Mouse (Mus musculus): ENCODE measurements around the gene Apobec3. TPM values are rescaled to one million over a fixed set of nuclear protein-coding genes. Genes with fewer than 3 reads are reported as not detected.
"Not testable (repeated sequence)": the region's sequence is repeated elsewhere in the genome, so short reads cannot be mapped to it uniquely, and the experiment has no call there.

The Apobec3 gene
- total RNA-seq, 2 experiments from 2014 or later = 1.6 to 2.3 TPM

DNA sequence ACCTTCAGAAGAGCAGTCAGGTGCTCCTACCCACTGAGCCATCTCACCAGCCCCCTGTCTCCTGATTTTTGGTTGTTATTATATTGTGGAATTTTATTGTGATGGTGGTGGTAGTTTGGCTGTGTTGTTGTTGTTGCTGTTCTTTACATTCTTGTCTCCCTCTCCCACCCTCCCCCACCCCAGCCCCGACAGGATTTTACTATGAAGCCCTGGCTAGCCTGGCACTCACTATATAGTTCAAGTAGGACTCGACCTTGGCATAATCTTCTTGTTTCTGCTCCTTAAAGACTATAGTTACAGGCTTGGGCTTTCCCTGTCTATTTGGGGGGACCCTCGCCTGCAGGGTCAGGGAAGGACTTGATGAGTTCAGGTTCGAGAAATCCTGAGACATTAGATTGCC, 2.9 kb downstream of the Apobec3 start:
- DNase-seq (ENCODE audit: low spot score) = no peak

DNA sequence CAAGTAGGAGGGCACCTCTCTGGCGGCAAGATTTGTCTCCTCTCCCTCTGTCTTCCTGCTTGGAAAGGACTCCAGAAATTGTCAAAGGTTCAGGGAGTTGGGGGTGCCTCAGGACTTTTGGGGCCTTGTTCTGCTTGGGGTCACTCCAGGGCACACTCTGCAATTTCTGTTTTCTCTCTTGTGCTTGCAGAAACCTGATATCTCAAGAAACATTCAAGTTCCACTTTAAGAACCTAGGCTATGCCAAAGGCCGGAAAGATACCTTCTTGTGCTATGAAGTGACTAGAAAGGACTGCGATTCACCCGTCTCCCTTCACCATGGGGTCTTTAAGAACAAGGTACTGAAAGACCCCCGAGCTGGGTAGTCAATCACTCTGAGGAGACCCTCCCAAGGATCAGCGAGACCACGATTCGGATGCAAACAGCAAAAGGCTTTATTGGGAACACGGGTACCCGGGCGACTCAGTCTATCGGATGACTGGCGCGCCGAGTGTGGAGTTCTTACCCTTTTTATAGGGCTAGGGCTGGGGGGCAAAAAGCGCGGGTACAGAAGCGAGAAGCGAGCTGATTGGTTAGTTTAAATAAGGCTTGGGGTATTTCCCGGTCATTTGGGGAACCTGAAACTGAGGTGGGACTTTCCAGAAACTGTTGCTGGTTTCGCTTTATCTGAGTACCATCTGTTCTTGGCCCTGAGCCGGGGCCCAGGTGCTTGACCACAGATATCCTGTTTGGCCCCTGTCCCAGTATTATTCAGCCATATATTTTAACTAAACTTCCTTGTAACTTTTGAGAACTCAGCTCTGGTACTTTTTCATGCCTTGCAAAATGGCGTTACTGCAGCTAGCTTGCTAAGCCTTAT, 4.0 kb downstream of the Apobec3 start:
- DNase-seq (ENCODE audit: low spot score) = not testable (repeated sequence)

DNA sequence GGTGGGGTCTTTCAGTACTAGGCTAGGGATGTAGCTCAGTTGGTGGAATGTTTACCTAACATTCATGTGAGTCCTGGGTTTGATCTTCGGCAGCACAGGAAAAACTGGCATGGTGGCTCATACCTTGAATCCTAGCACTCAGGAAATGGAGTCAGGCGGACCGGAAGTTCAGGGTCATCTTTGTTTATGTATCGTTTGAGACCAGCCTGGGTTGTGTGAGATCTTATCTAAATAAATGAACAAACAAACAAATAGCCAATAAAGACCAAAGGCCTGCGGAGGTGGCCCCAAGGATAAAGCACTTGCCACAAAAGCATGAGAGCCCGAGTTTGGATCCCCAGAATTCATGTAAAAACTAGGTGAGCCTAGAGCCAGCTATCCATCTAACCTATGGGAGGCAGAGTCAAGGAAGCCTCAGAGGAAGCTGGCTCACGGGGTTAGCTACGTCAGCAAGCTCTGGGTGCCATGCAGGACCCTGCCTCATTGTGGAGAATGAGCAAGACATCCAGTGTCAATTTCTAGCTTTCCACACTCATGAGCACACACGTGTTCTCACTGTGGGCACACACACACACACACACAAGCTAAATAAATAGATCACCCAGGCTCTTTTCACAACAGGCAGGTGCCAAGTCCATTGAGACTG, 4.7 kb downstream of the Apobec3 start:
- DNase-seq (ENCODE audit: low spot score) = no peak

DNA sequence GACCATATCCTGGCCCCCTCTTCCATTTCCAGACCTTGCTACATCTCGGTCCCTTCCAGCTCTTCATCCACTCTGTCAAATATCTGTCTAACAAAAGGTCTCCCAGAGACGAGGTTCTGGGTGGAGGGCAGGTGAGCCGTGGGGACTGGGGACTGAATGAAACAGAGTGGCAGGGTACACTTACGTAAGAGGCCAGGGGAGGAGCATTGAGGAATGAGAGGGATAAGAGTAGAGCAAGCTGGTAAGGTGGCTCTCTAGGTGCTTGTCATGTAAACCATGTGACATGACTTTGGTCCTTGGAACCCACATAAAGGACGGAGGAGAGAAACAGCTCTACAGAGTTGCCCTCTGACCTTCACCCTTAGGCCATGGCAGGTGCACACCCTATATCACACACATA, 7.5 kb downstream of the Apobec3 start:
- DNase-seq (ENCODE audit: low spot score) = no peak

DNA sequence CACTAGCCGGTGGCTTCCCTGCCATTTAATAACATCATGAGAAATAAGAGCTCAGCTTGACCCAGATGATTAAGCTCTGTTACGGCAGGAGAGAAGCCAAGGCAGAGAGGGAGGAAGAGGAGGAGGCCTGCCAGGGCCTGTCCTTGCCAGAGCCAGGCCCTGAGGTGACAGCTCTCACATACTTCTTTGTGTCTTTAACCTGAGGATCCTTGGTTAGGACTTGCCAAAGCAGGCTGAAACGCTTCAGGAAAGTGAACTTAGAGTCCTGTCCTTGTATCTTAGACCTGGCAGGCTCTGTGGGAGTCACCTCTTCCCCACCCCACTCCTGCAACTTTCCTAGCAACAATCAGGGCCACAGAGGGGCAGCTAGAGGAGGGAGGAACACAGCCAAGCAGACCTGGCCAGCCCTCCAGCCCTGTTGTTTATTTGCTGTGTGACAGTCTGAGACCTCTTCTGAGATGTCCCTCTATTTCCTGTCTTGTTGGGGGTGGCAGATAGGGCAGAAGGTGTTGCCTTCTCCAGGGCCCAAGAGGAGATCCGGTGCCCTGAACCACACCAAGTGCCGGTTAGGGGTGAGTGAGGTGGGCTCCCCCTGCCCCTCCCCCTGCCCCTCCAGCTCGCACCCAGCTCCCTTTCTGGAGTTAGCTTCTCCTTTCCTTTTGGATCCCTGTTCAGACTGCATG, 8.5 kb downstream of the Apobec3 start:
- DNase-seq (ENCODE audit: low spot score) = no peak

DNA sequence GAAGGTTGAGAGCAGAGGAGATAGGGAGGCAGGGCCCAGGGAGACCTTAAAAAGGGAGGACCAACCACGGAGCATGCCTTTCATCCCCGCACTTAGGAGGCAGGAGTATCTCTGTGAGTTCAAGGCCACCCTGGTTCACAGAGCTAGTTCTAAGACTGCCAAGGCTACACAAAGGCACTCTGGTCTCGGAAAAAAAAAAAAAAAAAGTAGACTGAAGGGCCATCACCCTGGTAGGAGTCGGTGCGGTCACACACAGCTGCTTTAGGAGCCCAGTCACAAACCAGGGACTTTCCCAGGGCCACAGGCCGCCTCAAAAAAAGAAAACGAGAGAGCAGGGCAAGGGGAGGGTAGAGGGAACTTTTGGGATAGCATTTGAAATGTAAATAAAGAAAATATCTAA, 9.3 kb downstream of the Apobec3 start:
- no peak for DNase-seq (ENCODE audit: low spot score)

DNA sequence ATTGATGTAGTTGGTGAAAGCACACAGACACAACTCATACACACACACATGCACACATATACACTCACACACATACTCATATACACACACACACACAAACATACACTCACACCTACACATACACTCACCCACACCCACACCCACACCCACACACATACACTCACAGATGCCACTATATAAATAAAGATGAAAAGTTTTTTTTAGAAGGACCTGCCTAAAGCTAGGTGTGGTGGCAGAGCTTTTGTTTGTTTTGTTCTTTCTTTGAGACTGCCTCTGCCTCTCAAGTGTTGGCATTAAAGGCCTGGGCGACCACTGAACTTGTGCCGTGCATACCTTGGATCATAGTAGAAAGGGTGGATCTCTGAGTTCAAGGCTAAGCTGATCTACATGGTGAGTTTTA, 9.9 kb downstream of the Apobec3 start:
- DNase-seq (ENCODE audit: low spot score) = no peak

DNA sequence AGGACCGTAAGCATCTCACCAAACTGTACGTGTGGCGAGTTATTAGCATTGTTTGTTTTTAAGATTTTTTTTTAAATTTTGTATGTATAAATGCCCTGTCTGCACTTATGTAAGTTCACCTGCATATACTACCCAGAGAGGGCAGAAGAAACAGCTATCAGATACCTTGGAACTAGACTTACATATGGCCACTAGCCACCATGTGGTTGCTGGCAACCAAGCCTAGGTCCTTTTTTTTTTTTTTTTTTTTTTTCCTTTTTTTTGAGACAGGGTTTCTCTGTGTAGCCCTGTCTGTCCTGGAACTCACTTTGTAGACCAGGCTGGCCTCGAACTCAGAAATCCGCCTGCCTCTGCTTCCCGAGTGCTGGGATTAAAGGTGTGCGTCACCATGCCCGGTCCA, 11.6 kb downstream of the Apobec3 start:
- not testable (repeated sequence) for DNase-seq (ENCODE audit: low spot score)

DNA sequence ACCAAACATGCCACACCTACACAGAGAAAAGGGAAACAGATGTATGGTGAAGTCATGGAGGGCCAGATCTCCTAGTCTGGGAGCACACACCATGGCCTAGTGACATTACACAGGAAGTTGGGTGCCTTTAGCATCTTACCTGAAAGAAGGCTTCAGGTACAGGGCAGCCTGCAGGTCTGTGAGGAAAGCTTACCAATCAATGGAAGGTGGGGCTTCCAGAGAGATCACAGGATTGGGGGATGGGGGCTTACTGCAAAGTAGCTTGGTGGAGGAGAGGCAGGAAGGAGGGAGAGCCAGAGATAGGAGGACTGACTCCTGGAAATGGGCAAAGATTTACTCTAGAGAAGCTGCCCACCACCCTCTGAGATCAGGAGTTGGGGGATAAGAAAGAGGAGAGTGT, 12.5 kb downstream of the Apobec3 start:
- DNase-seq (ENCODE audit: low spot score) = no peak

DNA sequence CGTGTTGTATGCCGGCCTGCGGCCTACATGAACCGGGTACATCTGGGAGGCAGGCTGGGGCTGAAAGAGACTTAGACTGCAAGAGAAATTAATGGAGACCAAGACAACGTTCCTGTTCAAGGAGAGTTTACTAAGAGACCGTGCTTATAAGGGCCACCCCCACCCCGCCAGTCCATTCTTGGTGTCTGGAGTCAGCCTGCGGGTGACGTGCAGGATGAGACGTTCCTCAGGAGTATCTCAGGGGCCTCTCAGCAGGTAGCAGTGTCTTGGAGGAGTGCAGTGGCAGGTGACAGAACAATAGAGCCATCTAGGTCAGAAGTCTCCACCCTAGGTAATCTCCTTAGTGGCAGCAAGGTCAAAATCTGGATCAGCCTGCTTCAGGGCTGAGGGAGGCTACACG, 13.2 kb downstream of the Apobec3 start:
- not testable (repeated sequence) for DNase-seq (ENCODE audit: low spot score)

DNA sequence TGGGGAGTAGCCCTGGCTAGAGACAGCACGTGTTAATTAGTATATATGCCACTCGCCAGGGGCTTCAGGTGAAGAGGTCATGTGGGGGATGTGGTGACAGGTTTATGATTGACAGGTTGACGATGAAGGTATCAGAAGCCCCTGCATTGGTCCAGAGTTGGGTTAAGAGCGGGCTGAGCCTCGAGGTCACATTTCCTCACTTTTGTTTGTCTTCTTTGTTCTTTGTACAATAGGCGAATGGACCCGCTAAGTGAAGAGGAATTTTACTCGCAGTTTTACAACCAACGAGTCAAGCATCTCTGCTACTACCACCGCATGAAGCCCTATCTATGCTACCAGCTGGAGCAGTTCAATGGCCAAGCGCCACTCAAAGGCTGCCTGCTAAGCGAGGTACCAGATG, 13.8 kb downstream of the Apobec3 start:
- no peak for DNase-seq (ENCODE audit: low spot score)

DNA sequence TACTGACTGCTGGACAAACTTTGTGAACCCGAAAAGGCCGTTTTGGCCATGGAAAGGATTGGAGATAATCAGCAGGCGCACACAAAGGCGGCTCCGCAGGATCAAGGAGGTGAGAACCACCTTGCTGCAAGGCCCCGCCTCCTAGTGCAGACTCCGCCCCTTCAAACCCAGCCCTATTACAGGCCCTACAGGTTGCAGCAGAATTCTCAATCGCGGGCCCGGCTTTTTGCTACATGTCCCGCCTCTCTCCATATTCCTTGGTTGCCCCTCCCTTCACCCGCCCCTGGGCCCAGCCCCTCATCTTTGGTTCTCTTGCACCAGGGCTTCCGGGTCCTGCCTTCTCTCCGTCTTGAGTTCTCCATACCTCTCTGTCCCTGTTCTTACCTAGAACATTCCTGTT, 15.4 kb downstream of the Apobec3 start:
- no peak for DNase-seq (ENCODE audit: low spot score)

DNA sequence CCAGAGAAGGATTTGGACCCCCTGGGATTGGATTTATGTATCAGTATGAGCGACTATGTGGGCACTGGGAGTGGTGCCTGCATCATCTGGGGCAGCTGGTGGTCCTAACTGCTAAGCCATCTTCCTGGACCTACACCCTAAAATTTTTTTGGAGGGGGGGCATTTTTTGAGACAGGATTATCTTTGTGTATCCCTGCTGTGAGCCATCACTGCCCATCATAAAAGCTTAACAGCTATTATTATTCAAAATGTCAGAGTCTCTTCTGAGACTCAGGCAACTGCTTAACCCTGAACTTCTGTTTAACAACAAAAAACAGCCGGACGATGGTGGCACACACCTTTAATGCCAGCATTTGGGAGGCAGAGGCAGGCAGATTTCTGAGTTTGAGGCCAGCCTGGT, 17.5 kb downstream of the Apobec3 start:
- DNase-seq (ENCODE audit: low spot score) = not testable (repeated sequence)

DNA sequence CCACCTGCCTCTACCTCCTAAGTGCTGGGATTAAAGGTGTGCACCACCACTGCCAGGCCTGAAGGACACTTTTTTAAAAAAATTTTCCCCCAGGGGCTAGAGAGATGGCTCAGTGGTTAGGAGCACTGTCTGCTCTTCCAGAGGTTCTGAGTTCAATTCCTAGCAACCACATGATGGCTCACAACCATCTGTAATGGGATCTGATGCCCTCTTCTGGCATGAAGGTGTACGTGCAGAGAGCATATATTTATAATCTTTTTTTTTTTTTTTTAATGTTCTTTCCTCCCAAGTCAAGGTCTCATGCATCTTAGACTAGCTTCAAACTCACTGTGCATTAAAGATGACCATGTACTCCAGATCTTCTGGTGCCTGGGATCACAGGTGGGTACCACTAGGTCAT, 19.4 kb downstream of the Apobec3 start:
- DNase-seq (ENCODE audit: low spot score) = not testable (repeated sequence)

DNA sequence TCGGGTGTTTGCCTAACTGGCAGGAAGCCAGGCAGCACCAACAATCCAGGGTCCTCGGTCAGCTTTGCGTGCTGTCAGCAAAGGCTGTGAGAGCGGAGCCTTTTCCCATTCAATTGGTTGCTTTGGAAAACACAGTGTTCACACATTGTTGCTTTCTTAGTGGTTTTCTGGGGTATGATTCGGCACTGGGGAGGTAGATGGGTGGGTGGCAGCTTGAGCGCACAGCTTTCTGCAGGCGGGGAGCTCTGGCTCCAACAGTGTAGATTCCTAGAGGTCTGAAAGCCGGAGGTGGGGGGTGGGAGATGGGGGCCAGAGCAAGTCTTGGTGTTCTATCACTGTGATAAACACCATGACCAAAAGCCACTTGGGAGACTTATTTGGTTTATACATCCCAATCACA, 19.9 kb downstream of the Apobec3 start:
- no peak for DNase-seq (ENCODE audit: low spot score)

DNA sequence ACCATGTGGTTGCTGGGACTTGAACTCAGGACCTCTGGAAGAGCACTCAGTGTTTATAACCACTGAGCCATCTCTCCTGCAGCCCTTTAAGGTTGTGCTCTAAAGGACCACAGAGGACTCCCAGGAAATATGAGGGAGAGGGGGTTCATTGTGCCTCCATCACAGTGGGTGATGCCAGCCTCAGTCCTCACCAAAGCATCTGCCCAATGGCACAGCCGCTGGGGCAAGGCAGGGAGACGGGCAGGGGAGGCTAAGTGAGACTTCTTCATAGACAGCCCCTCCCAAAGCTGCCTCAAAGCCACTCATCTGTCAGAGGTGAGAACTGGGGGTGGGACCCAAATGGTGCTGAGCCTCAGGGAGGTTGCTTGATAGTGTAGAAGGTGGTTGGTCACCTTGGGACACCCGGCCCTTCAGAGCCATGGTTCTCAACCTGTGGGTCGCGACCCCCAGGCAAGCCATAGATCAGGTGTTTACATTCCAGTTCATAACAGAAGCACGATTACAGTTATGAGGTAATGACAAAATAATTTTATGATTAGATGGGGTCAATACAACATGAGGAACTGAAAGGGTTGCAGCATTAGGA, 22.4 kb downstream of the Apobec3 start:
- no peak for DNase-seq (ENCODE audit: low spot score)

DNA sequence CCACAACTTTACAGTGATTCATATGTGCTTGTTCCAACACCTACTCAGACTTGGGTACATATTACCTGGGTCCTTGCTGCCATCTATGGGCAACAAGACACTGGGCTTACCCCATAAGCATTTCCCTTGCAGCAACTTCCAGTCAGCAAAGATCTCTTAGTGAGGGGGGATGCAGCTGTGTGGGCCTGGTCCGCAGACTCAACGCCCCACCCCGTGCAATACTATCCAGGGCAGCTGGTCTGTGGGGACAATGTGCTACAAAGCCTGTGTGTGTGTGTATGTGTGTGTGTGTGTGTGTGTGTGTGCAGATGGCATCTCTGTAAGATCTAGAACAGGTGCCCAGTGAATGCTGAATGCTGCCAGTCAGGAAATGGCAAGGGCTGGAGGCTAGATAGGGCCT, 22.9 kb downstream of the Apobec3 start:
- no peak for DNase-seq (ENCODE audit: low spot score)

DNA sequence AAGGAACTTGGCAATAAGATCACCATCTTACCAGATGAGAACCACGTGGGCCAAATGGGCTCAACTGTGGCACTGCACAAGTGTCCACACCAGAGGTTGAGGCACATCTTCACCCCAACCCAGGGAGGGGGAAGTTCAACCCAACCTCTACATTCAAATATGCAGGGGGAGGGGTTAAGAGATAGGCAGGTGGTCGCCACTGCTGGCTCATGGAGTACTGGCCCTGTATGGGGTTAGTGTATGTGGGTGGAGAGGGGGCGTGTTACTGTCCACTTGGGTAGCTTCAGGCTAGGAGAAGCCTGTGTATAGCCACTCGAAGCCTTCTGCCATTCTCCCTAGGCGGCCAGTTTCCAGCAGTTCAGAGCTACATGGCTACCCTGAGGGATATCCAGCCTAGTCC, 24.7 kb downstream of the Apobec3 start:
- no peak for DNase-seq (ENCODE audit: low spot score)

DNA sequence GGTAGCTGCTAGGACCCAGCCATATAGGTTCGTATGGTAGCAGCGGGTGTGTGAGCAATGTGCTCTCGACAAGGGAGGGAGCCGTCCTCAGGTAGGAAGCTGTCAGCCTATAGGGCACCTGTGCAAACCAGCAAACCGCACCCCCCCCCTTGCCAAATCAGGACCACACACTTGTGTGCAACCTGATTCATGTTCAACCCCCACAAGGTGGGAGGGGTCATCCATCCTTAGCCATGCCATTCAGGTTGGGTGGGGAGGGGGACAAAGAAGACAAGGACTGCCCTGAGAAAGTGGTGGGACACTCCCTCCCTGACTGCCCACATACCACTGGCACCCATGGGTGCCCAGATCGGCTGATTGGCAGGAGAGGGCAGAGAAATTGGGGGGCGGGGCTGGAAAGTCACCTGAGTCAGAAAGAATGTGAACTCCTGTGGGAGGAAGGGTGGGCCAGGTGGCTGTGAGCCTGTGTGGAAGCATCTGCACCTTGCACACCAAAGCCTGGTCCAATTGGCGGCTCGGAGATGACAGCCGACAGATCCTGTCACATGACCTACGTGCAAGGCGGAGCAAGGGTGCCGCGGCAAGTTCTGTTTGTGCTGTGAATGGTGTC, 25.8 kb downstream of the Apobec3 start:
- no peak for DNase-seq (ENCODE audit: low spot score)

DNA sequence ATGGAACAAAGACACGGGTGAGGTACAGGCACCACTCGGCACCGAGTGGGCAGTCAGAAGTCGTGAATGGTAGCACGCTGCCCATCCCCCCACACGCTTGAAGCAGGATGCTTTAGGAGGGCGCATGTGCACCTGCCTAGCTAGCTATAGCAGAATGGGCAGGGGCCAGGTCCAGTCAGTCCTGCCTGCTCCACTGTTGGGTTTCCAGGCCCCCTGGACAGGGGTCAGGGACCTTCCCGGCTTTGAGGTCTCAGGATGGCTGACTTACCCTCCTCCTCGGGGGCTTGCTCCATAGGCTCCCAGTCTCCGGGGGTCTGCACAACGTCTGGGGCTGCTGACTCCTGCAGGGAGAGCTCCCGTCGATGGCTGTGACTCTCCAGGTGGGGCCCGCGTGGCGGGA, 27.0 kb downstream of the Apobec3 start:
- DNase-seq (ENCODE audit: low spot score) = no peak

DNA sequence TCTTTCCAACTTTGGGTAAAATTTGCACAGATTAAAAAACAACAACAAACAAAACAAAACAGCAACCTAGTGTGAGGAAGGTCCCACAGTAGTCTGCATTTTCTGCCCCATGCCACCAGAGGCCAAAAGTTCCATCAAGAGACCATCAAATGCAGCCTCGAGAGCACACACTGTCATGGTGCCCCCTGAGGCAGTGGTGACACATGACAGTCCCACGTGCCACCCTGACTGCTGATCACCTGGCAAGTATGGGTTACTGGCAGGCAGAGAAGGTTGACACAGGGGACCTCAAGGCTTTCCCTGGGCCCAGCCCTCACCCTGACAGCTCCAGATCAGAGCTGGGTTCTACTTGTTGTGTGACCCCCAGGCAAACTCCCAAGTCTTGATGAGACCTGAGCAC, 28.3 kb downstream of the Apobec3 start:
- DNase-seq (ENCODE audit: low spot score) = no peak

All from gastrocnemius, adult 18-20 months (tissue).